Mouse (Mus musculus): ENCODE measurements around the gene Irak4.

DNA sequence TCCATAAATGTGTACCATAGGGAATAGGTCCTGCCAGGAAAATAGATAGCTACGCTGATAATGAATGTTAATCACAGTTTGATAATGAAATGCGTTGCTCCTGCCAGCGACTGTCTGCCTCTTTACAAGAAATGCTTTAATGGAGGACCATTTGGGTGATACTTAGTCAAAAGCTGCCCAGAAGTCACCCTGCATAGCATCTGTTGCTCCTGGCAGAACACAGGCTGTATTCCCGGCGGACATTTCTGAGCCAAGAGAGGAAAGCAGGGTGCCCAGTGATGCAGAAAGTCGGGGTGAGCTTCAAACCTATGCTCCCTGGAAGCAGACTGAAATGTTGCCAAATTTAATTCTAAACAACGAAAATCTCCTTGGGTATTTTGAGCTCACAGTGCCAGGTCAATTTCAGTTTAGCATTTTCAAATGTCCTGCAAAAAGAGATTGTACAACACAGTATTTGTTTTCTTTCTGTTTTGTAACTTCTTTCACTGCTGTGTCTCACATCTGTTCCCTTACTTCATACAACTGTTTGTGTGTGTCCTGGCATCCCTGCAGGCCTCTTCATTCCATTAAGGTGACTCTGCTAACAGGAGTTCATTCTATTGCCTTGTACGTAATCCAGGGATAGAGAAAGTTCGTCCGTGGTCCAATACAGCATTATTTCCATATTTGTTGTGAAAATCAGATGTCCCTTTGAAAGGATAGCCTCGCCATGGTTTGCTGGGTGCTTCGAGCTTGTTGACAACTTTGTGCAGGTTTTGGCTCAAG lies 39.8 kb upstream of the Irak4 start:
- TF ChIP-seq GATA1 (IDR thresholded peaks at IDR 0.05; ENCODE audit: low read length) (no peak), TAL1 (IDR thresholded peaks at IDR 0.05; ENCODE audit: low read length) (no peak)
